In genomic region chr6:31129170-31129569, GRCm38 (mm10) we compare ENCODE assay signal across 19 mouse cellular contexts.
DNase-seq lines count a peak whose midpoint lies in the region; ATAC-seq and TF ChIP-seq lines count a peak whose summit lies in the region.
"Had no signal": no experiment of that assay in that cellular context is flagged by ENCODE, and none has a peak within 500 bp of the region (broad histone marks: within the 10 kb centered on the region; RNA-seq: fewer than 3 reads in every experiment).

No protein-coding gene starts in this region.

- ATAC-seq in kidney, embryonic 15.5 days (replicated peaks; ENCODE audit: low FRiP score), result peak; percentile 82; the same call in 1 of the 2 replicates
- peak; percentile 94 for ATAC-seq in intestine, embryonic 15.5 days
- ATAC-seq in kidney, postnatal 0 days (replicated peaks; ENCODE audit: low FRiP score, low read depth), result peak; percentile 43; the same call in 1 of the 2 replicates
- ATAC-seq in stomach, embryonic 15.5 days (ENCODE audit: insufficient read depth, low FRiP score, low read depth), result peak; percentile 88
- no peak for ATAC-seq in midbrain, embryonic 14.5 days (ENCODE audit: low FRiP score, low TSS enrichment)
- ATAC-seq: forebrain, embryonic 16.5 days; hindbrain, postnatal 0 days had no signal

- H3K9ac ChIP-seq in kidney, embryonic 15.5 days, result no peak overlapping the region
- H3K9ac ChIP-seq in intestine, embryonic 15.5 days, result no peak overlapping the region
- no peak overlapping the region for H3K9ac ChIP-seq in kidney, postnatal 0 days (ENCODE audit: low read depth, low read length)
- H3K9ac ChIP-seq in stomach, embryonic 15.5 days, result no peak overlapping the region
- no peak overlapping the region for H3K9ac ChIP-seq in midbrain, embryonic 14.5 days (replicated peaks; ENCODE audit: low read length)
- H3K9ac ChIP-seq: embryonic facial prominence, embryonic 15.5 days had no signal

- H3K4me3 ChIP-seq in kidney, embryonic 15.5 days (replicated peaks), result no peak overlapping the region
- H3K4me3 ChIP-seq in intestine, embryonic 15.5 days (replicated peaks), result no peak overlapping the region
- H3K4me3 ChIP-seq in kidney, postnatal 0 days (replicated peaks; ENCODE audit: low read depth, low read length), result no peak overlapping the region
- no peak overlapping the region for H3K4me3 ChIP-seq in stomach, embryonic 15.5 days (replicated peaks)
- no peak overlapping the region for H3K4me3 ChIP-seq in midbrain, embryonic 14.5 days (replicated peaks; ENCODE audit: low read depth, low read length)
- H3K4me3 ChIP-seq in midbrain, embryonic 10.5 days, result no peak overlapping the region
- H3K4me3 ChIP-seq: embryonic facial prominence, embryonic 15.5 days had no signal

- no peak overlapping the region for H3K27ac ChIP-seq in kidney, embryonic 15.5 days
- 0 out of 2 replicates have a peak overlapping the region, but pooled peaks have one; percentile 55 for H3K27ac ChIP-seq in intestine, embryonic 15.5 days
- no peak overlapping the region for H3K27ac ChIP-seq in kidney, postnatal 0 days
- peak overlapping the region; percentile 69 for H3K27ac ChIP-seq in stomach, embryonic 15.5 days
- H3K27ac ChIP-seq in midbrain, embryonic 14.5 days (replicated peaks; ENCODE audit: low read depth, low read length), result no peak overlapping the region
- no peak overlapping the region for H3K27ac ChIP-seq in midbrain, embryonic 10.5 days (replicated peaks)
- H3K27ac ChIP-seq: embryonic facial prominence, embryonic 15.5 days; hindbrain, postnatal 0 days; macrophage had no signal

- no peak for TF ChIP-seq CTCF in kidney, postnatal 0 days (IDR thresholded peaks at IDR 0.05; ENCODE audit: low read depth)

- H3K27me3 ChIP-seq in kidney, embryonic 15.5 days, result no peaks in the 10 kb centered on the region
- H3K27me3 ChIP-seq in intestine, embryonic 15.5 days (replicated peaks), result no peaks in the 10 kb centered on the region
- H3K27me3 ChIP-seq in kidney, postnatal 0 days (ENCODE audit: insufficient read depth, low read length), result no peaks in the 10 kb centered on the region
- no peaks in the 10 kb centered on the region for H3K27me3 ChIP-seq in stomach, embryonic 15.5 days (replicated peaks)
- no peaks in the 10 kb centered on the region for H3K27me3 ChIP-seq in midbrain, embryonic 14.5 days (ENCODE audit: control insufficient read depth, insufficient read depth, low read length)
- H3K27me3 ChIP-seq in midbrain, embryonic 10.5 days (ENCODE audit: low read depth, poor library complexity, severe bottlenecking), result no peaks in the 10 kb centered on the region
- H3K27me3 ChIP-seq: embryonic facial prominence, embryonic 15.5 days had no signal

- no peaks in the 10 kb centered on the region for H3K36me3 ChIP-seq in kidney, embryonic 15.5 days
- H3K36me3 ChIP-seq in intestine, embryonic 15.5 days, result no peaks in the 10 kb centered on the region
- H3K36me3 ChIP-seq in kidney, postnatal 0 days (ENCODE audit: insufficient read depth, low read length), result no peaks in the 10 kb centered on the region
- no peaks in the 10 kb centered on the region for H3K36me3 ChIP-seq in stomach, embryonic 15.5 days
- no peaks in the 10 kb centered on the region for H3K36me3 ChIP-seq in midbrain, embryonic 14.5 days (ENCODE audit: control insufficient read depth, insufficient read depth, low read length)
- no peaks in the 10 kb centered on the region for H3K36me3 ChIP-seq in midbrain, embryonic 10.5 days
- H3K36me3 ChIP-seq: embryonic facial prominence, embryonic 15.5 days had no signal

- no peaks in the 10 kb centered on the region for H3K9me3 ChIP-seq in kidney, embryonic 15.5 days (replicated peaks)
- no peaks in the 10 kb centered on the region for H3K9me3 ChIP-seq in intestine, embryonic 15.5 days
- no peaks in the 10 kb centered on the region for H3K9me3 ChIP-seq in kidney, postnatal 0 days (replicated peaks; ENCODE audit: low read length)
- no peaks in the 10 kb centered on the region for H3K9me3 ChIP-seq in stomach, embryonic 15.5 days
- no peaks in the 10 kb centered on the region for H3K9me3 ChIP-seq in midbrain, embryonic 14.5 days (ENCODE audit: control insufficient read depth, low read length)
- peaks cover 6% of the 10 kb centered on the region for H3K9me3 ChIP-seq in midbrain, embryonic 10.5 days (replicated peaks)
- H3K9me3 ChIP-seq: embryonic facial prominence, embryonic 15.5 days had no signal

- 66% methylated on average over 7 of the region's 7 CpGs for WGBS in kidney, embryonic 15.5 days
- 65% methylated on average over 7 of the region's 7 CpGs for WGBS in intestine, embryonic 15.5 days
- WGBS in kidney, postnatal 0 days, result 50% methylated on average over 7 of the region's 7 CpGs
- 55% methylated on average over 7 of the region's 7 CpGs for WGBS in stomach, embryonic 15.5 days
- WGBS in midbrain, embryonic 14.5 days, result 76% methylated on average over 7 of the region's 7 CpGs
- 82% methylated on average over 7 of the region's 7 CpGs for WGBS in midbrain, embryonic 10.5 days

- DNase-seq in kidney, postnatal 4 days, result no peak
- peak; percentile 48 for DNase-seq in kidney, postnatal 0 days (ENCODE audit: low spot score)
- no peak for DNase-seq in midbrain, embryonic 14.5 days
- DNase-seq in urinary bladder, postnatal 4 days (ENCODE audit: low spot score in 2 of 2), result no peak
- no peak for DNase-seq in midbrain, embryonic 10.5 days (ENCODE audit: low spot score)
- DNase-seq: adrenal gland, postnatal 25 days; cerebellum, adult 8-10 months; gastrocnemius, postnatal 10 days; right cerebral cortex, adult 18-20 months; right cerebral cortex, postnatal 4 days; thymus, postnatal 14 days had no signal

- H3K4me1 ChIP-seq in kidney, embryonic 15.5 days, result peaks cover 10% of the 10 kb centered on the region
- H3K4me1 ChIP-seq in intestine, embryonic 15.5 days (replicated peaks), result peaks cover 2% of the 10 kb centered on the region
- H3K4me1 ChIP-seq in kidney, postnatal 0 days (replicated peaks; ENCODE audit: insufficient read depth, low read length), result no peaks in the 10 kb centered on the region
- H3K4me1 ChIP-seq in stomach, embryonic 15.5 days, result no peaks in the 10 kb centered on the region; the same call in 1 of the 2 replicates
- no peaks in the 10 kb centered on the region for H3K4me1 ChIP-seq in midbrain, embryonic 14.5 days (ENCODE audit: control insufficient read depth, insufficient read depth, low read length)
- no peaks in the 10 kb centered on the region for H3K4me1 ChIP-seq in midbrain, embryonic 10.5 days

- peak overlapping the region; percentile 20; the same call in 1 of the 2 replicates for H3K4me2 ChIP-seq in kidney, embryonic 15.5 days
- no peak overlapping the region for H3K4me2 ChIP-seq in intestine, embryonic 15.5 days (replicated peaks)
- H3K4me2 ChIP-seq in kidney, postnatal 0 days (ENCODE audit: low read length), result no peak overlapping the region
- H3K4me2 ChIP-seq in stomach, embryonic 15.5 days, result no peak overlapping the region
- H3K4me2 ChIP-seq in midbrain, embryonic 14.5 days (ENCODE audit: low read length), result no peak overlapping the region
- H3K4me2 ChIP-seq: embryonic facial prominence, embryonic 15.5 days; heart, embryonic 11.5 days had no signal

Comparison
In these comparisons a context has a peak if more than half of its experiments do, and no peak if none do; other contexts are left out.
1. H3K27ac ChIP-seq: peak in intestine, embryonic 15.5 days (single experiment) and stomach, embryonic 15.5 days (single experiment); none in kidney, embryonic 15.5 days (single experiment), kidney, postnatal 0 days (single experiment), midbrain, embryonic 14.5 days (single experiment) and midbrain, embryonic 10.5 days (single experiment).